Mouse (Mus musculus): ENCODE data around the gene Ackr4.

GRCm38 (mm10) chr9:104102901-104103300, 23.8 kb downstream of the Ackr4 start:
- TF ChIP-seq POLR2A (IDR thresholded peaks at IDR 0.05; ENCODE audit: low read depth, low read length) = no peak
- TF ChIP-seq CTCF (conservative IDR thresholded peaks at IDR 0.05; ENCODE audit: insufficient read depth, insufficient read length, low read depth, low read length) = no peak
